Mouse (Mus musculus): ENCODE results near the gene Runx2. TPM values are rescaled to one million over a fixed set of nuclear protein-coding genes. Genes with fewer than 3 reads are reported as not detected.
A peak's percentile ranks its signal among the peaks of the same experiment; 100 is the strongest.

Runx2 gene
- polyA plus RNA-seq, 1 experiment: 7.9 TPM

DNA sequence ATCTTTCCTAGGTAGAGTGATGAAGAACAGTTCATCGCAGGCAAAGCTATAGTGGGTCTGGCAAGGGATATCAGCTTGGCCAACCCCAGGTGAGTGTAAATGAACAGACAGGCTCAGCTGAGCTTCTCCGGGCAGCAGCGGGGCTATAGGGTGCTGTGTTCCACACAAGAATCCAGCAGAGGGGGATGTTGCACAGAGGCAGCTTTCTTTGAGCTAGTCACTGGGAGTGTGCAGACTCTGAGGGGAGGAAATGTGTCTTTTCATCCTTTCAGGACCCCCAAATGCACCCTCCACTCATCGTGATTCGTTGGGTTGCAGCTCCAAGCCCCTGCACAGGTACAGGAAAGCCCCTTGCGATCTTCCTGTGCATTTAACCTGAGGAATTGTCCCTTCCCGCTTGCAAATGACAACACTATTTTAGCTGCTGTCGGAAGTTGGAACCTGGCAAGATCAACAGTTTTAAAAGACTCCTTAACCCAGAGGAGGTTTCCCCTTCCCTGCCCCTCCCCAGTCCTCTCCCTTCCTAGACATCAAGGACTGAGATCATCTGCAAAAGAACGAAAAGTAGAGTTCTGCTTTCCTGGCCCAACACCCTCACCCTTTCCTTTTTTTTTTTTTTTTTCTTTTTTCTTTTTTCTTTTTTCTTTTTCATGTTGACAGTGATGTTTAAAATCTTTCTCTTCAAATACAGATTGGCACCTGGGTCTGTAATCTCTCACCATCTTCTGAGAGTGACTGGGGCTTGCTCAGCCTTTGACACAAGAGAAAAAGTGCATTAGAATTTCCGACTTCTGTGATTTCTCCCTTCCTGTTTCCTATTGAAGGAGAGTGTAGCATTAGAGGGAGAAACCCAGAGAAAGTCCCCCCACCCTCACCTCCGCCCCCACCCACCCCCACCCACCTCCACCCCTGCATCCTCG lies 358.7 kb downstream of the Runx2 start:
- Histone ChIP-seq H3K4me3 (ENCODE audit: insufficient read depth, low read length) (no peak overlapping the region), H3K27ac (ENCODE audit: insufficient read depth, low read depth, low read length) (no peak overlapping the region), H3K4me1 (ENCODE audit: control insufficient read depth, insufficient read depth, low read length) (peaks cover 12% of the 10 kb centered on the region)
- TF ChIP-seq CTCF (IDR thresholded peaks at IDR 0.05; ENCODE audit: low read depth, low read length) (peak; percentile 72), POLR2A (IDR thresholded peaks at IDR 0.05; ENCODE audit: borderline replicate concordance, low read depth, low read length) (no peak)

DNA sequence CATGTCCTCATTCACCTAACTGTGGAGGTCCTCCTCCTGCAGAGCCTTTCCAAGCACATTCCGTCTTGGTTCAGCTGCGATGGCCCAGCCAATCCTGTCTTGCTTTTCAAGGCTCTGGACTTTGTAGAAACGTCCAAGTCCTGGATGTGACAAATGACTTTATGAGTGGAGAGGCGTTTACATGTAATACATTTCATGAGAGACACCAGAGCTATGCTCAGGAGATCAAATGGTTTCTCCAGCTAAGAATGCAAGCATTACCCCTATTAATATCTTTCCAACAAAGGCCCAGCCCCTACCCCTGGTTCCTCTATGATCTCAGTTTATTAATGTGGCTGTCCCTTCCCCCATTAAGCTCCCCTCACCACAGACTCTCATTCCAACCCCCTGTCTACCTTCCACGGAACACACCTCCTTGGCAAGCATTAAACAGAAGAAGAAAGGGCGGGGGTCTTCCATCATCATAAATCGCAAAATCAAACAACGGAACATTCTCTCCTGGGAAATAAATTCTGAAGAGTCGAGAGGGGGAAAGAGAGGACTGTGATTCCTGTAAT lies 364.6 kb downstream of the Runx2 start:
- TF ChIP-seq CTCF (IDR thresholded peaks at IDR 0.05; ENCODE audit: low read depth, low read length) (no peak), POLR2A (IDR thresholded peaks at IDR 0.05; ENCODE audit: borderline replicate concordance, low read depth, low read length) (no peak)
- H3K27ac ChIP-seq (ENCODE audit: insufficient read depth, low read depth, low read length): no peak overlapping the region
- no peaks in the 10 kb centered on the region for H3K4me1 ChIP-seq (ENCODE audit: control insufficient read depth, insufficient read depth, low read length)
- H3K4me3 ChIP-seq (ENCODE audit: insufficient read depth, low read length): no peak overlapping the region

Other genes with a start within 250 kb of the Runx2 start
- gene Supt3, start 37.6 kb downstream of the Runx2 start, polyA plus RNA-seq (2012; ENCODE audit: insufficient read depth, insufficient read length, missing spikeins): 14.5 and 15.4 TPM in 2 replicates

Measured in bone marrow macrophage, adult 2 months (primary cell).